Mouse (Mus musculus): Measurements from ENCODE around the gene Dip2b. TPM values are rescaled to one million over a fixed set of nuclear protein-coding genes. Genes with fewer than 3 reads are reported as not detected.

The Dip2b gene
- total RNA-seq, 2 experiments from 2014 or later, result 53.8 to 54.2 TPM

GRCm38 (mm10) chr15:100082733-100083132 lies 44.3 kb downstream of the Dip2b start:
- no peak for DNase-seq (ENCODE audit: low spot score in 2 of 2)

GRCm38 (mm10) chr15:100083882-100084281 lies 45.4 kb downstream of the Dip2b start:
- no peak for DNase-seq (ENCODE audit: low spot score in 2 of 2)

GRCm38 (mm10) chr15:100084882-100085281 lies 46.4 kb downstream of the Dip2b start:
- no peak for DNase-seq (ENCODE audit: low spot score in 2 of 2)

- DNase-seq (ENCODE audit: low spot score in 2 of 2), result no peak
Measured at GRCm38 (mm10) chr15:100088021-100088420, 49.6 kb downstream of the Dip2b start.

- no peak for DNase-seq (ENCODE audit: low spot score in 2 of 2)
Measured at GRCm38 (mm10) chr15:100089645-100090053, 51.2 kb downstream of the Dip2b start.

GRCm38 (mm10) chr15:100091818-100092217 lies 53.4 kb downstream of the Dip2b start:
- no peak for DNase-seq (ENCODE audit: low spot score in 2 of 2)

GRCm38 (mm10) chr15:100092258-100092657 lies 53.8 kb downstream of the Dip2b start:
- no peak for DNase-seq (ENCODE audit: low spot score in 2 of 2)

GRCm38 (mm10) chr15:100096587-100097428 lies 58.3 kb downstream of the Dip2b start:
- DNase-seq (ENCODE audit: low spot score in 2 of 2), result no peak

- DNase-seq (ENCODE audit: low spot score in 2 of 2), result no peak
Measured at GRCm38 (mm10) chr15:100100336-100100735, 61.9 kb downstream of the Dip2b start.

- DNase-seq (ENCODE audit: low spot score in 2 of 2), result no peak
Measured at GRCm38 (mm10) chr15:100101206-100101605, 62.7 kb downstream of the Dip2b start.

- DNase-seq (ENCODE audit: low spot score in 2 of 2), result no peak
Measured at GRCm38 (mm10) chr15:100104126-100104525, 65.7 kb downstream of the Dip2b start.

GRCm38 (mm10) chr15:100108071-100108782 lies 69.8 kb downstream of the Dip2b start:
- DNase-seq (ENCODE audit: low spot score in 2 of 2), result no peak

GRCm38 (mm10) chr15:100109916-100110315 lies 71.5 kb downstream of the Dip2b start:
- no peak for DNase-seq (ENCODE audit: low spot score in 2 of 2)

GRCm38 (mm10) chr15:100111891-100112290 lies 73.4 kb downstream of the Dip2b start:
- DNase-seq (ENCODE audit: low spot score in 2 of 2), result no peak

GRCm38 (mm10) chr15:100112309-100112966 lies 74.0 kb downstream of the Dip2b start:
- DNase-seq (ENCODE audit: low spot score in 2 of 2), result no peak

GRCm38 (mm10) chr15:100113343-100114275 lies 75.1 kb downstream of the Dip2b start:
- DNase-seq (ENCODE audit: low spot score in 2 of 2), result no peak

- DNase-seq (ENCODE audit: low spot score in 2 of 2), result no peak
Measured at GRCm38 (mm10) chr15:100115416-100115815, 77.0 kb downstream of the Dip2b start.

GRCm38 (mm10) chr15:100116325-100116724 lies 77.9 kb downstream of the Dip2b start:
- DNase-seq (ENCODE audit: low spot score in 2 of 2), result no peak

- DNase-seq (ENCODE audit: low spot score in 2 of 2), result no peak
Measured at GRCm38 (mm10) chr15:100119225-100119788, 80.8 kb downstream of the Dip2b start.

- DNase-seq (ENCODE audit: low spot score in 2 of 2), result no peak
Measured at GRCm38 (mm10) chr15:100121437-100121836, 83.0 kb downstream of the Dip2b start.

All from layer of hippocampus, postnatal 14 days (tissue).